Mouse (Mus musculus): ENCODE measurements around the gene Gm10719.
"Not testable (repeated sequence)": the region's sequence is repeated elsewhere in the genome, so short reads cannot be mapped to it uniquely, and the experiment has no call there.

DNA sequence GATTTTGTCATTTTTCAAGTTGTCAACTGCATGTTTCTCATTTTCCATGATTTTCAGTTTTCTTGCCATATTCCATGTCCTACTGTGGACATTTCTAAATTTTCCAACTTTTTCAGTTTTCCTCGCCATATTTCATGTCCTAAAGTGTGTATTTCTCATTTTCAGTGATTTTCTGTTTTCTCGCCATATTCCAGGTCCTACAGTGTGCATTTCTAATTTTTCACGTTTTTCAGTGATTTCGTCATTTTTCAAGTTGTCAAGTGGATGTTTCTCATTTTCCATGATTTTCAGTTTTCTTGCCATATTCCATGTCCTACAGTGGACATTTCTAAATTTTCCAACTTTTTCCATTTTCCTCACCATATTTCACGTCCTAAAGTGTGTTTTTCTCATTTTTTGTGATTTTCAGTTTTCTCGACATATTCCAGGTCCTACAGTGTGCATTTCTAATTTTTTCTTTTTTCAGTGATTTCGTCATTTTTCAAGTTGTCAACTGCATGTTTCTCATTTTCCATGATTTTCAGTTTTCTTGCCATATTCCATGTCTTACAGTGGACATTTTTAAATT lies 5.1 kb upstream of the Gm10719 start:
- TF ChIP-seq TAL1, GATA1 (IDR thresholded peaks at IDR 0.05; ENCODE audit: low read length): not testable (repeated sequence)

All from erythroblast, embryonic 14.5 days (primary cell).